Mouse (Mus musculus): ENCODE results near the gene Ccdc32.

Ccdc32 gene

DNA sequence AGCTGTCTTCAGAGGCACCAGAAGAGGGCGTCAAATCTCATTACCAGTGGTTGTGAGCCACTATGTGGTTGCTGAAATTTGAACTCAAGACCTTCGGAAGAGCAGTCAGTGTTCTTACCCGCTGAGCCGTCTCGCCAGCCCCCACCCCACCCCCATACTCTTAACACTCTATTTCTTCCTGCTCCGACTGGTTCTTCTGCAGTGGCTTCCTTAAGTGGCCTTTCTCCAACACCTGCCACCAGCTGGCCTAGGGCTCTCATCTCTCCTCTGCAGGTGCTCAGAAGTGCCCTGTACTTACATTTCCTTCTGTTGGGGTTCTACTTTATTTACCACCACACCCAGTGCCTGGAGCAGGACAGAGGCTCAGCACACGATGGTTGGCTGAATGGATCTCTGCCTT lies 14.2 kb downstream of the Ccdc32 start:
- peak in 1 of 2 experiments; percentile 48 for DNase-seq

DNA sequence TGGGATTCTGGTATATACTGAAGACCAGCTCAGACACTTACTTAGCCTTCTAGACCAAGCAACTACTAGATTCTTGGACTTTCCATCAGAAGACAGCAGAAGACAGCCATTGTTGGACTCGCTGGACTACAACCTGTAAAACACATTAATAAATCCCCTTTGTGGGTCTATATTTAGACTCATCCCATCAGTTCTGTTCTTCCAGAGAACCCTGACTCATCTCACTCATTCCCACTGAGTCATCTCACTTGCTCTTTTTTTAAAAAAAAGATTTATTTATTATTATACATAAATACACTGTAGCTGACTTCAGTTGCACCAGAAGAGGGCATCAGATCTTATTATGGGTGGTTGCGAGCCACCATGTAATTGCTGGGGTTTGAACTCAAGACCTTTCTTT lies 19.8 kb downstream of the Ccdc32 start:
- no peak for DNase-seq

DNA sequence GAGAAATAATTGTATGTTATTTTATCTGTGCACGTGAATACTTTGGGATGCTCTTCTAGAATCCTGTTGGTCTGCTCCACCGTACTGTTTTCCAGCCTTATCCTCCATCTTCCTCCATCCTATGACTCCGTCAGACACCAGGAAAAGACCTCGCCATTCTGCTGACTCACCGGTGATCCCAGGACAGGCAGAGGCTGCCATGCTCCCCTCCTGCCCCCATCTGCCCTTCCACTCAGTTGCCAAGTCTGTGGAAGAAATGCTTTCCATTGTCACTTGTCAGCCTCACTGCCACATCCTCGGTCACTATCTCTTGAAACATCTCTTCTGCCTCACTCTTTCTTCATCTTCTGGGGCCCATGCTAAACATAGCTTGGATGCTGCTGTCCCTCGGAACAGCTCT lies 22.3 kb downstream of the Ccdc32 start:
- DNase-seq: no peak

DNA sequence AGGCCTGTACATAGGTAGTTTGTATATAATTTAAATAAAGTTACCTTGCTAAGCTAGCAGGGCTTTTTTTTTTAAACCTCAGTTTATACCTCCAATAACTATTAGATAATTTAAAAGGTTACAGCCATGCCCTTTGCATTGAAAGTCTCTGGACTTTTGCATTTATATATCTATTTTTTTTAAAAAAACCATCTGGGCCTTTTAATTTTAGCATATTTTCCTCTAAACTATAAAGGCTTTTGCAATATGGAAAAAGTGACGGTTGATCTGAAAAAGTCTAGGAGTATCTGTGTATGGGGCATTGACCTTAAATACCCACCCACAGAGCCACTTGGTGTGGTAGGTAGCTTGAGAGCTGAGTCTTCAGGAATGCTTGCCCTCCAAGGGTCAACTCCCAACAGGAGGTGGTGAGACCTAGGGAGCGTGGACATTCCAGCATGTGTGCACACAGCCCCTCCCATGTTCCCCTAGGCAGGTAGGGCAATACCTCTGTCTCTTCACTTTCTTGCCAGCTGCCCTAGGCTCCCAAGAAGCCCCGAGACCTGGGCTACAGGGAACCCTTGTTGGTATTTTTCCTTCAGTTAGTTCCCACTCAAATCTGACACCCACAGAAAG lies 30.1 kb downstream of the Ccdc32 start:
- DNase-seq: no peak

DNA sequence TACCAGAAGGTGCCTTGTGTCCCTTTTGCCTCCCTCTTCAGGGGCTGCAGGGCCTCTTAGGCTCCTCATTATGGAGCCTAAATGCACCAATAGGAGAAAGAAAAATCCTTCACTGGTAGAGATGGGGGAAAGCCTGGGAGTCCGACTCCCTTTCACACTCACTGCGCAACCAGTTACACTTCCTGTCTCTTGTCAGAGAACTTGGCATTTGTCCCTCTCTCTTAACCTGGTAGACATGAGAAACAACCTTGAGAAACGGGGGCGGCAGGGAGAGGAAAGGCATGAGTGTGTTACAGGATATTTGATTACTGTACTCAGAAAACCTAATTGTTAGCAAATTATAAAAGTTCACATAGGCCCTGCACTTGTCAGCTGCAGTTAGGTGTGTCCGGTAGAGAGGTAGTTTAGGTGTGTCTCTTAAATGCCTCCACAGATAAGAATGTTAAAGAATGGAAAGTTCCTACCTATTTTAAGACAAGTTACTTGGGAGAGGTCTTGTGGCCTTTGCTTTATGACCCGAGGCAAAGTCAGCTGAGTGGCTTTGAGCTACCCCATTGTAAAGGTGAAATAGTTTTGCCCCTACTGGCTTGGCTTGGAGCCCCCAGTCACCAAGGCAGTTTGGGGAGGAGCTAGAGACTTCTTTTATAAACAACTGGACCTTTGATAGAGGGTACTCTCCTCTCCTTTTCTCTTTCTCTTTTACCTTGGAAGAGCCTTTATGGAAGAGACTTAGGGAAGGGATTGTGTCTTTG lies 30.9 kb downstream of the Ccdc32 start:
- DNase-seq: no peak

DNA sequence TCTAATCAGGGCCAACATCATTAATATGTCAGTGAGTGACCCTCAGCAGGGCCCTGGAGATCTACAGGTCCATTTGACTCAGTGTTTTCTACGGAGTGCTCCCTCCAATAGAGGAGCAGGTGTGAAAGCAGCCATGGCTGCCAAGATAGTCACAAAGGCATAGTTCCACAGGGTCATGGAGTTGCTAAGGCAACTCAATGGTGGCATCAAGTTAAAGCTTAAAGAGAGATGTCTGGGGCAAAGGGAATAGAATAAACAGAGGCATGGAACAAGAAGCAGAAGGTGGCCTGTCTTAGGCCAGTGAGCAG lies 32.4 kb downstream of the Ccdc32 start:
- no peak for DNase-seq

DNA sequence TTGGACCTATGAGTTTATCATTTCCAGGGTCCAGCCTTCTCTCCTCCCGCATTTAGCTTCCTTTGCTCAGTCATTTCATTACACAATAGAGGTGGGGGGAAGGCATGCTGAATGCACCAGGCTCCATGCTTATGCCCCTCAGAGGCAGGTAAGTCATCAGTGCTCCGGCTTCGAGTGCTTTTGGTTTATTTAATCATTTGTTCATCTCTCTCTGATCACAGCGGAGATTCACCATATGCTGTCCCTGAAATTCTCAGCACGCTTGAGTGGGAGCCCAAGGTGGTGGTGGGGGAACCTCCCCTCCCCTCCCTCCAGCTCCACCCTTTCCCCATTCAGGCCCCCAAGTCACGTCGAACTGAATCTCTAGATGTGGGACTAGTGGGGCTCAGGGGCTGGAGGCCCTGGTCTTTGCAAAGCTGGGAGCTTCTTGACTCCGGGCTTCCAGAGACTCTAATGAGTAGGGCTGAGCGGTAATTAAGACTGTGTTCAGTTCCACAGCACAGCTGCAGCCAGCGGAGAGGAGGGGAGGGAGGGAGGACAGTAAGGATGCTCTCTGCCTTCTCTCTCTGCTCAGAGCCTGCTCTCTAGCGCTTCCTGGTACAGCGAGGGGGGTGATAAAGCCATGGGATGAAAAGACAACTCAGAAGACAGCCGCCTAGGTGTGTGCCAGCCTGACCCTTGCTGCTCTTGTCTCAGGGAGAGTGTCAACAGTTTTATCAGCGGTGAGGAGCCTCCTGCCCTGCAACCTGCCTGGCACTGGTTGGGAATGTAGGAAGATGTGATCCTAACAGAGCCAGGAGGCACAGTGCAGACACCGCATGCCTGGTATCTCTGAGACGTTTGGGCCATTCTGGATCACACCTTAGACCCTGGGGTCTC lies 33.0 kb downstream of the Ccdc32 start:
- DNase-seq: no peak

DNA sequence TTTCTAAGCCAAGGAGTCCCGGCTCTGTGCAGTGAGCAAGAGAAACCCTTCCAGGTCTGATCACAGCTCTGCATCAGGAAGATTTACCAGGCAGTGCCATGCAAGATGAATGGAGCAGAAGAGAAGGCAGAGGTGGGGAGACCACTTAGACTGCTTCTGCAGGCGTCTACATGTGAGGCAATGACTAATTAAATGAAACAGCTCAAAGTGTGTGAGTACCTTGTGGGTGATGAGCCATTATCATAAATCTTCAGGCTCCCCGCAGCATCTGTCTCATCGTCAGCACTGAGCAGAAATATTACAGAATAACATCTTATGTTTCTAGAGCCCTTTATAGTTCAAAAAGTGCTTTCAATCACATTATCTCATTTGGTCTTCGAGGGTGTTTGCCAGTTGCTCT lies 33.7 kb downstream of the Ccdc32 start:
- DNase-seq: no peak

DNA sequence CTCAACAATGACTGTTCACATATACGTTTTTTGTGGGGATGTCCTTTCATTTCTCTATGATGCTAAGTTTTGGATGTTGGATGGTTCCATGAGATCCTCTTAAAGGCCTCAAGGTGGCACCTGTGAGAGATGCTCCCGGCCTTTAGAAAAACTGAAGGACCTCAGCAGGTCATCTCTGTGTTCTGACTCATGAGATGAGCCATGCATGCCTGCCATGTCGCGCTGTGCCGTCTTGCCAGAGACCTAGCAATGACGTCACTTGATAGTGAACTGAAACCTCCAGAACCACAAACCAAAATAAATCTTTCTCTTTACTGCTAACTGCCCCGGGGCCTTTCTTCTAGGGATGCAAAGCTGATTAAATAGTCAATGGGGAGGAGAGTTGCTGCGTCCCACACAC lies 45.4 kb downstream of the Ccdc32 start:
- no peak for DNase-seq

DNA sequence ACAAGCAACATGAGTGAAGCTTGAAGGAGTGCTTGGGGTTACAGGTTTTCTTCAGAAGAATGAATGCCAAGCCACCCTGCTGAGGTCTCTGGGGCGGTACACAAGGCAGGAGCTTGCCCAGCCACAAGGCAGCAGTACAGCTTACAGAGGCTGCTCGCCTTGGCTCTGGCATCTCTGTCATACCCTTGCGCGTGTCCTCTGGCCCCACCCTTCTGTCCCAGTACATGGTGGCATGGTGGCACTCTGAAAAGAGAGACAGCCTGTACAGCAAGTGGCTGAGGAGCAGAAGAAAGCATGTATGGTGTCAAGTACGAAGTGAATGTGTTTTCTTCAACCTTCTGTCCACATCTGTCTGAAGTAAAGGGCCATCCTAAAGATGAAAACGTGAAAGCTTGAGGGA lies 48.4 kb downstream of the Ccdc32 start:
- no peak for DNase-seq

DNA sequence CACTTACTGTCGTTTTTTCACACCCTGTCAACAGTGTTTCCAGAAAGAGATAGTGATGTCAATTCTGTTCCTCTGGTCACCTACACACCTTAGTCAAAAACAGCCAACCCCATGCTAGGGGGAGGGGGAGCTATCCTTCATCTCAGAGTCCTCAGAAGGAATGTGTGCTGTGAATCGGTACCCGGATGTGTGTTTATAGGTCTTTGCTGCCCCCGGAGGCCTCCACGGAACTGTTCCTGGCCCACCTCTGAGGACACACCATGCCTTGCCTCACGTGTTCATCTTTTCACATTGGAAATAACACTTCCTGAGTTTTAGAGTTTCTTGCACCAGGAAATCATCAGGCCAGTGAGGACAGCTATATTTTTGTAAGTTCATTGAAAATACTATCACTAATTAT lies 51.1 kb downstream of the Ccdc32 start:
- DNase-seq: no peak

DNA sequence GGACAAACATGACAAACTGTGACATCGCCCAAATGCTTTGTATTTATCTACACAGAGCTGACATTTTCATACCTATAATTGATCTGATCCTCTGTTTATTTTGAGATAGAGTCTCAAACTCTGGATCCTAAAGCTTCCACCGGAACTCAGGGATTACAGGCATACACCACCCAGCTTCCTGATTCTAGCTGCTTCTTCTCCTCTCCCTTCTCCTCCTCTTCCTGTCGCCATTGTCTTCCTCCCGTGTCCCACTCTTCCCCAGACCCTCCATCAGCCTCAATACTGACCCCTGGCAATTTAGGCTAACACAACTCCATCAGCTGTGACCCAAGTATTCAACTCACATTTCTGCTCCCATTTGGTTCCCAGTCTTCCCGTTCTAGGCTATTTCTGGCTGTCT lies 52.3 kb downstream of the Ccdc32 start:
- no peak for DNase-seq

DNA sequence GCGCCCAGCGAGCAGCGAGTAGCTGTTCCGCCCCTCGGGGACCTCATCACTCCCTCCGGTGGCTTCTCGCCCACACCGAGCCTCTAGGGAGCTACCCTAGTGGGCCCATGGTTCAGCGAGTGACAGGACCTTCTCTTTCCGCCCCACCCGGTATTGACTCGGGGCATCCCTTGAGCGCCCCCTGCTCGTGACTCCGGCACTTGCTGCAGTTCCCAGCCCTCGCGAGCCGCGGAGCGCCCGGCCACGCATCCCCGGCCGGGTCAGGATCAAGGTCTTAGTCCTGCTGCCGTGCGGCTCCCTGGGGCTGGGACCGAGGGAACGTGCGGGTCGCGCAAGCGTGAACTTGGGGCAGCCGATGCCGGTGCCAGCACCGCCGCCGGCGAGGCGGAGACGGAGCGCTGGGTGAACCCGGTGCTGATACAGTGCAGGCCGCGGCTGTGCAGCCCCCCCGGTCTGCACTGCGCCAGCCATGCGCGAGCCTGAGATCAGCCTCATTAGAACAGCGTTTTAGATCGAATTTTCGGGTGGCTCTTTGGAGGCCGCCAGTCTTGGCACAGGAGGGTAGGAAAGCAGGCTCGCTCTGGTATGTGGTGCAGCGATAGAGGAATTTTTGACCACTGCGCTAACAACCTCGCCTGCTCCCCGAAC lies 52.8 kb downstream of the Ccdc32 start:
- peak; percentile 89 to 93 for DNase-seq

DNA sequence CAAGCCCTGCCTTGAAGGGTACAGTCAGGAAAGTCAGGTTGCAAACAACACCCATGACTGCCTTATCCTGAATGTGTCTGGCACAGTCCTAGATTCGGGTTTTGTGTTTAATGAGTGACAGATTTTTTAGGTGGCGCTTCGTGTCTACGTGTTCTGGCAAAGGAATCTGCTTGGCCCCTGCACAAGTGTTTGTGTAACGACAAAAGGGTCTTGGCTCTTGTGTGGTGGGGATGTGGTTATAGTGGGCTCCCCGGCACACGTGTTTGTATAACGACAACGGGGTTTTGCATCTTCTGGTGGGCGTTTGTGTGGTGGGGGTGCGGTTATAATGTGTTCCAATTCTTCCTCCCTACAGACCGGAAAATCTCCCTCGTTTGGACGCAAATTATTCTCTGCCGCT lies 53.3 kb downstream of the Ccdc32 start:
- no peak for DNase-seq

DNA sequence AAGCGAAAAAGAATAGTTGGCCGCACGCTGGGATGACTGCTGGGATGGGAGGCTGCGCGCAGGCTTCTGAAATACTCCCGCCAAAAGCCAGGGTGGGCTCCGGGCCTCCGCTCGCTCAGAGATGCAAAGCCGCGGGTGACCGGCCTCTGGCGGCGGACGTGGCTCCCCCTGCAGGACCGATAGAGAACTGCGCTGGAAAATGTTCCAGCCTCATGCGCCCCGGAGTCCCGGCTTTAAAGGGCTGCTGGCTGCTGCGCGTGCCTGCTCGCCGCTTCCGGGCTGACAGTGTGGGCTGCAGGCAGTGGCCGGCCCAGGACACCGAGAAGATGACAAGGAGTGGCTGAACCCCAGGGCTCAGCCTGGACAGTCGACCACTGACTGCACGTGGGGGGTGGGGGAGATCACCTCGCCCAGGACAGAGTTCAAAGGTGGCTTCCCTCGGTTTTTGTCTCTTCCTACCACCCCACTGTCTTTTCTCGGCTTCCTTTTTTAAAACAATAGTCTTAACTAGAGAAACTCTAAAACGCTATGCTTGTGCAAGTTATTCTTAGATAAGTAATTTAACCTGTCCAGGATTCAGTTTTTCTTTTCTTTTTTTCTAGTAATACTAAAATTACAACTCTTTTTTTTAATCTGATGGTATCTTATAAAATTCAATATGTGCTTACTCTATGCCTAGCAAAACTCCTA lies 56.4 kb downstream of the Ccdc32 start:
- peak; percentile 91 to 92 for DNase-seq

DNA sequence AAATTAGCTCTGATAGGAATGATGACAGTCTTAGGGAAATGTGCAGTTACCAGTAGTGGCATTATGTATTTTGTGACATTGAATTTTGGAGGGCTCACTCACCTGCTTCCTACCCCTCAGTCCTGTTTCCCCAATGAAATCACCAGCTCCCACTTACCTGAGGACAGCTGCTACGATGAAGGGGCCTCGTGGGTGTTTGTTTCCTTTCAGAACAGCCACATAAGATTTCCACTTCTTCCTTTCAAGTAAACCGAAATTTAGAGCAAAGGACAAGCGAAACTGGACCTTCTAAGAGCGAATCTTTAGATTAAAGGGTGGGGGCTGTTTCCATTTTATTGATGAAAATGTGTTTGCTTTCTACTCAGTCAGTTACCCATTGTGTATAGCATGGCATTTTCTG lies 57.1 kb downstream of the Ccdc32 start:
- DNase-seq: no peak

DNA sequence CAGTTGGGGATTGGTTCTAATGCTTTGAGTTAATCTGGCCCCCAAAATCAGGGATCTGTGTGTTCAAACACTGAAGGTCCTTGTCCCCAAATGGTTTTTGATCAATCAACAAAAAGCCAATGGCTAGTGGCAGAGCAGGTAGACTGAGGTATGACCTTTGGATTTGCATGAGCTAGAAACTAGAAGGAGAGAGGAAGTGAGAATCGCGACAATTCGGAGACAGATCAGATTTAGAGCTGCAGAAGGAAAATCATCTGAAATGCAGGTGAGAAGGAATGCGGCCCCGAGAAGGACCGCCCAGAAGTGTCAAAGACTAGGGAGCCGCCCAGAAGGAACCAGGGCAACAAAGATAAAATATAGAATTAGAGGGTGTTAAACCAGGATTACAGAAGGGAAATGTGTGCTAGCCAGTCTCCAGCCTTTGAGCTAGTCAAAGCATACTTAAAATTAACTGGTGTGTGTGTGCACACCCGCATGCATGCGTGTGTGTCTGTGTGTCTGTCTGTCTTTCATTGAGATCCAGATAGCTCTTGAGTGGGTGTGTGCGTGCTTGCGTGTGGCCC lies 59.5 kb downstream of the Ccdc32 start:
- no peak for DNase-seq
